Mouse (Mus musculus): Measurements from ENCODE around the gene Olfr706. TPM values are rescaled to one million over a fixed set of nuclear protein-coding genes. Genes with fewer than 3 reads are reported as not detected.
"Not testable (repeated sequence)": the region's sequence is repeated elsewhere in the genome, so short reads cannot be mapped to it uniquely, and the experiment has no call there.

Gene Olfr706
- not detected in 2 replicates for polyA plus RNA-seq (2015; fragmentation: Nextera tagmentation; extraction: Ambion mirVana)

- Histone ChIP-seq H3K4me3 (ENCODE audit: low read depth, low read length) (no peak within 1 kb of the TSS), H3K4me2 (ENCODE audit: low read length) (no peak within 1 kb of the TSS), H3K36me3 (ENCODE audit: control insufficient read depth, insufficient read depth, low read length) (no peaks in the 10 kb centered on the region), H3K27me3 (ENCODE audit: control insufficient read depth, insufficient read depth, low read depth, low read length) (no peaks in the 10 kb centered on the region), H3K4me1 (ENCODE audit: control insufficient read depth, insufficient read depth, low read length) (no peaks in the 10 kb centered on the region), H3K27ac (ENCODE audit: low read length) (no peak within 1 kb of the TSS), H3K9ac (ENCODE audit: low read depth, low read length) (no peak within 1 kb of the TSS), H3K9me3 (replicated peaks; ENCODE audit: control insufficient read depth, low read length, poor library complexity, severe bottlenecking) (no peaks in the 10 kb centered on the region)
- 82% methylated on average over 2 of the region's 2 CpGs for WGBS
- no peak for ATAC-seq
These were observed at the start of gene Olfr706 for GRCm38 (mm10) chr7:106888062-106888461. TSS of gene Olfr706 (minus strand) at chr7:106888162.

- ATAC-seq: no peak
These were observed 44.2 kb upstream of the Olfr706 start, which contains the start of gene Olfr709-ps1 for GRCm38 (mm10) chr7:106932119-106932518. TSS of gene Olfr709-ps1 (minus strand) at chr7:106932219.

GRCm38 (mm10) chr7:106920961-106921360, 33.0 kb upstream of the Olfr706 start:
- not testable (repeated sequence) for H3K9me3 ChIP-seq (replicated peaks; ENCODE audit: control insufficient read depth, low read length, poor library complexity, severe bottlenecking); H3K4me3 ChIP-seq (ENCODE audit: low read depth, low read length); H3K4me1 ChIP-seq (ENCODE audit: control insufficient read depth, insufficient read depth, low read length); ATAC-seq; H3K27ac ChIP-seq (ENCODE audit: low read length); H3K36me3 ChIP-seq (ENCODE audit: control insufficient read depth, insufficient read depth, low read length); H3K9ac ChIP-seq (ENCODE audit: low read depth, low read length); H3K27me3 ChIP-seq (ENCODE audit: control insufficient read depth, insufficient read depth, low read depth, low read length); H3K4me2 ChIP-seq (ENCODE audit: low read length)
- WGBS: 86% methylated on average over 2 of the region's 7 CpGs

More at GRCm38 (mm10) chr7:106932119-106932518, 44.2 kb upstream of the Olfr706 start, which contains the start of gene Olfr709-ps1:
- H3K36me3 ChIP-seq (ENCODE audit: control insufficient read depth, insufficient read depth, low read length): no peaks in the 10 kb centered on the region
- no peaks in the 10 kb centered on the region for H3K27me3 ChIP-seq (ENCODE audit: control insufficient read depth, insufficient read depth, low read depth, low read length)
- no peak within 1 kb of the TSS for H3K9ac ChIP-seq (ENCODE audit: low read depth, low read length)
- H3K9me3 ChIP-seq (replicated peaks; ENCODE audit: control insufficient read depth, low read length, poor library complexity, severe bottlenecking): no peaks in the 10 kb centered on the region
- no peak within 1 kb of the TSS for H3K4me2 ChIP-seq (ENCODE audit: low read length)
- no peak within 1 kb of the TSS for H3K4me3 ChIP-seq (ENCODE audit: low read depth, low read length)
- no peak within 1 kb of the TSS for H3K27ac ChIP-seq (ENCODE audit: low read length)
- no peaks in the 10 kb centered on the region for H3K4me1 ChIP-seq (ENCODE audit: control insufficient read depth, insufficient read depth, low read length)

GRCm38 (mm10) chr7:106907676-106908075, 19.7 kb upstream of the Olfr706 start, which contains the start of gene Olfr1532-ps1:
TSS of gene Olfr1532-ps1 (plus strand) at chr7:106908001.
- ATAC-seq: no peak
- H3K4me3 ChIP-seq (ENCODE audit: low read depth, low read length): no peak within 1 kb of the TSS
- H3K27me3 ChIP-seq (ENCODE audit: control insufficient read depth, insufficient read depth, low read depth, low read length): no peaks in the 10 kb centered on the region
- no peak within 1 kb of the TSS for H3K4me2 ChIP-seq (ENCODE audit: low read length)
- H3K4me1 ChIP-seq (ENCODE audit: control insufficient read depth, insufficient read depth, low read length): no peaks in the 10 kb centered on the region
- 56% methylated on average over 2 of the region's 2 CpGs for WGBS
- H3K9me3 ChIP-seq (replicated peaks; ENCODE audit: control insufficient read depth, low read length, poor library complexity, severe bottlenecking): no peaks in the 10 kb centered on the region
- H3K9ac ChIP-seq (ENCODE audit: low read depth, low read length): no peak within 1 kb of the TSS
- H3K36me3 ChIP-seq (ENCODE audit: control insufficient read depth, insufficient read depth, low read length): no peaks in the 10 kb centered on the region
- no peak within 1 kb of the TSS for H3K27ac ChIP-seq (ENCODE audit: low read length)

- H3K27me3 ChIP-seq (ENCODE audit: control insufficient read depth, insufficient read depth, low read depth, low read length); H3K9ac ChIP-seq (ENCODE audit: low read depth, low read length); ATAC-seq; H3K36me3 ChIP-seq (ENCODE audit: control insufficient read depth, insufficient read depth, low read length); H3K4me1 ChIP-seq (ENCODE audit: control insufficient read depth, insufficient read depth, low read length); H3K9me3 ChIP-seq (replicated peaks; ENCODE audit: control insufficient read depth, low read length, poor library complexity, severe bottlenecking); H3K4me2 ChIP-seq (ENCODE audit: low read length); H3K4me3 ChIP-seq (ENCODE audit: low read depth, low read length); H3K27ac ChIP-seq (ENCODE audit: low read length): not testable (repeated sequence)
- 94% methylated on average over 3 of the region's 3 CpGs for WGBS
These were observed 13.2 kb upstream of the Olfr706 start, which contains the start of gene Olfr707 for GRCm38 (mm10) chr7:106901141-106901540. TSS of gene Olfr707 (minus strand) at chr7:106901241.

GRCm38 (mm10) chr7:106876791-106877190, 11.2 kb downstream of the Olfr706 start, which contains the start of gene Olfr705:
TSS of gene Olfr705 (minus strand) at chr7:106876891.
- Histone ChIP-seq H3K4me2 (ENCODE audit: low read length) (no peak within 1 kb of the TSS), H3K4me3 (ENCODE audit: low read depth, low read length) (no peak within 1 kb of the TSS), H3K27me3 (ENCODE audit: control insufficient read depth, insufficient read depth, low read depth, low read length) (no peaks in the 10 kb centered on the region), H3K27ac (ENCODE audit: low read length) (no peak within 1 kb of the TSS), H3K36me3 (ENCODE audit: control insufficient read depth, insufficient read depth, low read length) (no peaks in the 10 kb centered on the region), H3K4me1 (ENCODE audit: control insufficient read depth, insufficient read depth, low read length) (no peaks in the 10 kb centered on the region), H3K9me3 (replicated peaks; ENCODE audit: control insufficient read depth, low read length, poor library complexity, severe bottlenecking) (no peaks in the 10 kb centered on the region), H3K9ac (ENCODE audit: low read depth, low read length) (no peak within 1 kb of the TSS)
- WGBS: 70% methylated on average over 3 of the region's 3 CpGs
- ATAC-seq: no peak

- no peak for ATAC-seq
- H3K27me3 ChIP-seq (ENCODE audit: control insufficient read depth, insufficient read depth, low read depth, low read length): no peaks in the 10 kb centered on the region
- no peak within 1 kb of the TSS for H3K4me3 ChIP-seq (ENCODE audit: low read depth, low read length)
- peaks cover 2% of the 10 kb centered on the region; the same call in 1 of the 2 replicates for H3K9me3 ChIP-seq (replicated peaks; ENCODE audit: control insufficient read depth, low read length, poor library complexity, severe bottlenecking)
- no peaks in the 10 kb centered on the region for H3K36me3 ChIP-seq (ENCODE audit: control insufficient read depth, insufficient read depth, low read length)
- no peak within 1 kb of the TSS for H3K27ac ChIP-seq (ENCODE audit: low read length)
- H3K9ac ChIP-seq (ENCODE audit: low read depth, low read length): no peak within 1 kb of the TSS
- no peak within 1 kb of the TSS for H3K4me2 ChIP-seq (ENCODE audit: low read length)
- H3K4me1 ChIP-seq (ENCODE audit: control insufficient read depth, insufficient read depth, low read length): no peaks in the 10 kb centered on the region
These were observed 25.1 kb downstream of the Olfr706 start, which contains the start of gene Olfr704 for GRCm38 (mm10) chr7:106862885-106863284. TSS of gene Olfr704 (plus strand) at chr7:106863185.

GRCm38 (mm10) chr7:106843060-106843459, 44.9 kb downstream of the Olfr706 start, which contains the start of gene Olfr703:
TSS of gene Olfr703 (plus strand) at chr7:106843360.
- H3K4me3 ChIP-seq (ENCODE audit: low read depth, low read length): no peak within 1 kb of the TSS
- 68% methylated on average over 2 of the region's 2 CpGs for WGBS
- no peak for ATAC-seq
- H3K9ac ChIP-seq (ENCODE audit: low read depth, low read length): no peak within 1 kb of the TSS
- H3K36me3 ChIP-seq (ENCODE audit: control insufficient read depth, insufficient read depth, low read length): no peaks in the 10 kb centered on the region
- no peaks in the 10 kb centered on the region for H3K9me3 ChIP-seq (replicated peaks; ENCODE audit: control insufficient read depth, low read length, poor library complexity, severe bottlenecking)
- H3K27ac ChIP-seq (ENCODE audit: low read length): no peak within 1 kb of the TSS
- no peaks in the 10 kb centered on the region for H3K27me3 ChIP-seq (ENCODE audit: control insufficient read depth, insufficient read depth, low read depth, low read length)
- H3K4me2 ChIP-seq (ENCODE audit: low read length): no peak within 1 kb of the TSS
- no peaks in the 10 kb centered on the region for H3K4me1 ChIP-seq (ENCODE audit: control insufficient read depth, insufficient read depth, low read length)

- Histone ChIP-seq H3K4me3 (ENCODE audit: low read depth, low read length) (no peak within 1 kb of the TSS), H3K36me3 (ENCODE audit: control insufficient read depth, insufficient read depth, low read length) (no peaks in the 10 kb centered on the region), H3K27ac (ENCODE audit: low read length) (no peak within 1 kb of the TSS), H3K27me3 (ENCODE audit: control insufficient read depth, insufficient read depth, low read depth, low read length) (no peaks in the 10 kb centered on the region), H3K4me1 (ENCODE audit: control insufficient read depth, insufficient read depth, low read length) (no peaks in the 10 kb centered on the region), H3K4me2 (ENCODE audit: low read length) (no peak within 1 kb of the TSS), H3K9me3 (replicated peaks; ENCODE audit: control insufficient read depth, low read length, poor library complexity, severe bottlenecking) (no peaks in the 10 kb centered on the region), H3K9ac (ENCODE audit: low read depth, low read length) (no peak within 1 kb of the TSS)
- ATAC-seq: no peak
These were observed 54.2 kb downstream of the Olfr706 start, which contains the start of gene Olfr702 for GRCm38 (mm10) chr7:106833793-106834192. TSS of gene Olfr702 (minus strand) at chr7:106833893.
